Mouse (Mus musculus): ENCODE measurements around the gene Opcml.

The Opcml gene

GRCm38 (mm10) chr9:28681252-28682037, 890.9 kb downstream of the Opcml start:
- DNase-seq, result no peak

- DNase-seq, result no peak
Measured at GRCm38 (mm10) chr9:28683951-28684470, 893.4 kb downstream of the Opcml start.

GRCm38 (mm10) chr9:28686942-28687611, 896.5 kb downstream of the Opcml start:
- DNase-seq, result no peak

GRCm38 (mm10) chr9:28690134-28690533, 899.6 kb downstream of the Opcml start:
- no peak for DNase-seq

- DNase-seq, result no peak
Measured at GRCm38 (mm10) chr9:28705796-28706195, 915.2 kb downstream of the Opcml start.

- no peak for DNase-seq
Measured at GRCm38 (mm10) chr9:28714544-28714943, 924.0 kb downstream of the Opcml start.

GRCm38 (mm10) chr9:28720186-28720585, 929.6 kb downstream of the Opcml start:
- DNase-seq, result no peak

GRCm38 (mm10) chr9:28731811-28732602, 941.4 kb downstream of the Opcml start:
- no peak for DNase-seq

GRCm38 (mm10) chr9:28737955-28738354, 947.4 kb downstream of the Opcml start:
- DNase-seq, result no peak

- DNase-seq, result no peak
Measured at GRCm38 (mm10) chr9:28738451-28738860, 947.9 kb downstream of the Opcml start.

- no peak for DNase-seq
Measured at GRCm38 (mm10) chr9:28744771-28745170, 954.2 kb downstream of the Opcml start.

- no peak for DNase-seq
Measured at GRCm38 (mm10) chr9:28748902-28749301, 958.3 kb downstream of the Opcml start.

GRCm38 (mm10) chr9:28752908-28753307, 962.3 kb downstream of the Opcml start:
- no peak for DNase-seq

- no peak for DNase-seq
Measured at GRCm38 (mm10) chr9:28756841-28757451, 966.4 kb downstream of the Opcml start.

- no peak for DNase-seq
Measured at GRCm38 (mm10) chr9:28761460-28761859, 970.9 kb downstream of the Opcml start.

GRCm38 (mm10) chr9:28764149-28764548, 973.6 kb downstream of the Opcml start:
- no peak for DNase-seq

GRCm38 (mm10) chr9:28776517-28777503, 986.2 kb downstream of the Opcml start:
- DNase-seq, result no peak

- no peak for DNase-seq
Measured at GRCm38 (mm10) chr9:28783834-28784233, 993.3 kb downstream of the Opcml start.

- DNase-seq, result no peak
Measured at GRCm38 (mm10) chr9:28789439-28789838, 998.9 kb downstream of the Opcml start.

- DNase-seq, result no peak
Measured at GRCm38 (mm10) chr9:28800100-28800499, 1009.5 kb downstream of the Opcml start.

- DNase-seq, result no peak
Measured at GRCm38 (mm10) chr9:28806666-28807065, 1016.1 kb downstream of the Opcml start.
